ENCODE assay signal across 8 mouse cellular contexts in genomic region chr2:151996229-151997189, GRCm38 (mm10). TPM values are rescaled to one million over a fixed set of nuclear protein-coding genes. Genes with fewer than 3 reads are reported as not detected.
DNase-seq lines count a peak whose midpoint lies in the region; ATAC-seq and TF ChIP-seq lines count a peak whose summit lies in the region.

Slc52a3 (plus strand) TSS chr2:151996511.

- peaks cover 16% of the 10 kb centered on the region; the same call in 1 of the 2 replicates for H3K4me1 ChIP-seq in embryonic facial prominence, embryonic 13.5 days
- H3K4me1 ChIP-seq in heart, adult 2 months (ENCODE audit: control insufficient read depth, insufficient read depth, low read length), result peaks cover 12% of the 10 kb centered on the region
- no peaks in the 10 kb centered on the region for H3K4me1 ChIP-seq in limb, embryonic 14.5 days (ENCODE audit: control insufficient read depth, insufficient read depth, low read length)

- 0 out of 2 replicates have a peak, but pooled peaks have one; percentile 8 for TF ChIP-seq EP300 in heart, adult 2 months (IDR thresholded peaks at IDR 0.05; ENCODE audit: insufficient read depth, low read depth, low read length)

- peak; percentile 79 for DNase-seq in 3134 (ENCODE audit: extremely low read depth, insufficient read length, low spot score)
- peak; percentile 90 to 92 for DNase-seq in adrenal gland, postnatal 36 days
- peak; percentile 87 to 93 for DNase-seq in heart, adult 2 months
- DNase-seq in kidney, adult 9 months, result peak; percentile 95
- DNase-seq in limb, embryonic 14.5 days (ENCODE audit: low spot score), result peak; percentile 76
- peak; percentile 87 to 97 for DNase-seq in spleen, postnatal 4 days (ENCODE audit: low spot score in 2 of 2)

- no peak within 1 kb of the TSS for H3ac ChIP-seq in myocyte (ENCODE audit: control insufficient read depth, insufficient read length)

- H3K4me2 ChIP-seq in embryonic facial prominence, embryonic 13.5 days, result peak within 1 kb of the TSS; percentile 42
- peak within 1 kb of the TSS; percentile 25; the same call in 1 of the 2 replicates for H3K4me2 ChIP-seq in limb, embryonic 14.5 days (replicated peaks; ENCODE audit: low read depth, low read length, severe bottlenecking)
- H3K4me2 ChIP-seq in myocyte (ENCODE audit: low read depth), result peak within 1 kb of the TSS; percentile 52

- H3K36me3 ChIP-seq in embryonic facial prominence, embryonic 13.5 days, result no peaks in the 10 kb centered on the region
- H3K36me3 ChIP-seq in heart, adult 2 months (ENCODE audit: control insufficient read depth, insufficient read depth, low read length), result no peaks in the 10 kb centered on the region
- no peaks in the 10 kb centered on the region for H3K36me3 ChIP-seq in limb, embryonic 14.5 days (ENCODE audit: control insufficient read depth, insufficient read depth, low read length)
- no peaks in the 10 kb centered on the region for H3K36me3 ChIP-seq in myocyte (ENCODE audit: control insufficient read depth, insufficient read depth)

- H3K9ac ChIP-seq in embryonic facial prominence, embryonic 13.5 days, result no peak within 1 kb of the TSS
- H3K9ac ChIP-seq in heart, adult 2 months (ENCODE audit: low read depth, low read length), result no peak within 1 kb of the TSS
- H3K9ac ChIP-seq in limb, embryonic 14.5 days (ENCODE audit: low read depth, low read length, severe bottlenecking), result no peak within 1 kb of the TSS

- H3K27ac ChIP-seq in embryonic facial prominence, embryonic 13.5 days, result no peak within 1 kb of the TSS
- peak within 1 kb of the TSS; percentile 27; the same call in 1 of the 2 replicates for H3K27ac ChIP-seq in heart, adult 2 months
- H3K27ac ChIP-seq in limb, embryonic 14.5 days (replicated peaks; ENCODE audit: low read depth, low read length), result no peak within 1 kb of the TSS

- peak within 1 kb of the TSS; percentile 22 for H3K4me3 ChIP-seq in embryonic facial prominence, embryonic 13.5 days
- H3K4me3 ChIP-seq in heart, adult 2 months, result peak within 1 kb of the TSS; percentile 32
- H3K4me3 ChIP-seq in limb, embryonic 14.5 days (replicated peaks; ENCODE audit: low read length), result peak within 1 kb of the TSS; percentile 19
- no peak within 1 kb of the TSS for H3K4me3 ChIP-seq in myocyte

- WGBS in embryonic facial prominence, embryonic 13.5 days, result 7% methylated on average over 35 of the region's 35 CpGs
- WGBS in heart, adult 2 months, result 12% methylated on average over 35 of the region's 35 CpGs
- WGBS in limb, embryonic 14.5 days, result 8% methylated on average over 35 of the region's 35 CpGs

- no peak for ATAC-seq in embryonic facial prominence, embryonic 13.5 days (ENCODE audit: insufficient number of reproducible peaks, insufficient read depth, low FRiP score, low TSS enrichment, low read depth)
- peak; percentile 49 for ATAC-seq in limb, embryonic 14.5 days (ENCODE audit: low FRiP score, low read depth)

- intact Hi-C loops in heart, adult 2 months (cut with DNase I), result no loop called here

- 0 out of 2 replicates have a peak, but pooled peaks have one; percentile 99 for TF ChIP-seq CTCF in heart, adult 2 months (IDR thresholded peaks at IDR 0.05)

- peaks cover 84% of the 10 kb centered on the region for H3K27me3 ChIP-seq in embryonic facial prominence, embryonic 13.5 days
- H3K27me3 ChIP-seq in heart, adult 2 months (ENCODE audit: control insufficient read depth, insufficient read depth, low read length), result no peaks in the 10 kb centered on the region
- H3K27me3 ChIP-seq in limb, embryonic 14.5 days (ENCODE audit: control insufficient read depth, insufficient read depth, low read length), result peaks cover 40% of the 10 kb centered on the region
- peaks cover 24% of the 10 kb centered on the region for H3K27me3 ChIP-seq in myocyte (ENCODE audit: control insufficient read depth, insufficient read depth, insufficient read length)

- H3K9me3 ChIP-seq in embryonic facial prominence, embryonic 13.5 days, result no peaks in the 10 kb centered on the region
- no peaks in the 10 kb centered on the region for H3K9me3 ChIP-seq in limb, embryonic 14.5 days (ENCODE audit: control insufficient read depth, low read length)

- no peaks in the 10 kb centered on the region for H3K79me2 ChIP-seq in heart, adult 2 months (replicated peaks; ENCODE audit: control insufficient read depth, insufficient read depth, low read length)
- H3K79me2 ChIP-seq in myocyte (ENCODE audit: control insufficient read depth, insufficient read depth), result no peaks in the 10 kb centered on the region

- TF ChIP-seq POLR2A in heart, adult 2 months (IDR thresholded peaks at IDR 0.05; ENCODE audit: insufficient read depth, low read depth, low read length), result no peak
- TF ChIP-seq POLR2A in limb, embryonic 14.5 days (IDR thresholded peaks at IDR 0.05; ENCODE audit: borderline replicate concordance, extremely low read depth, insufficient read depth, insufficient read length), result no peak
- TF ChIP-seq POLR2A in myocyte (IDR thresholded peaks at IDR 0.05; ENCODE audit: insufficient read length, low read depth), result no peak

TF ChIP-seq in myocyte, 11 proteins besides CTCF, POLR2A, EP300 and RAD21:
- TF ChIP-seq MAX (IDR thresholded peaks at IDR 0.05; ENCODE audit: low read depth) (no peak), E2F4 (IDR thresholded peaks at IDR 0.05; ENCODE audit: insufficient read depth) (no peak), TCF12 (IDR thresholded peaks at IDR 0.05; ENCODE audit: insufficient read depth, poor library complexity, severe bottlenecking) (no peak), CEBPB (IDR thresholded peaks at IDR 0.05; ENCODE audit: insufficient read depth, poor library complexity, severe bottlenecking) (no peak), REST (IDR thresholded peaks at IDR 0.05; ENCODE audit: insufficient read depth, insufficient read length) (no peak), SRF (IDR thresholded peaks at IDR 0.05; ENCODE audit: control insufficient read depth, insufficient read length, low read depth) (no peak), MYOG (IDR thresholded peaks at IDR 0.05; ENCODE audit: control insufficient read depth in 1 of 3, insufficient read depth in 1 of 3, insufficient read length in 2 of 3, low read depth in 2 of 3) (no peak), USF1 (IDR thresholded peaks at IDR 0.05; ENCODE audit: low read depth) (no peak), TCF3 (IDR thresholded peaks at IDR 0.05; ENCODE audit: insufficient read length, low read depth) (no peak), MYOD1 (IDR thresholded peaks at IDR 0.05; ENCODE audit: control insufficient read depth in 1 of 3, insufficient read length in 2 of 3, low read depth in 2 of 3) (no peak), POLR2AphosphoS2 (IDR thresholded peaks at IDR 0.05; ENCODE audit: insufficient read length, low read depth) (no peak)

RNA-seq across cellular contexts. Expression of gene Slc52a3, which starts in this region (rescaled TPM):
- 1 to 10 TPM; 2.1 to 3.6 TPM for total RNA-seq in adrenal gland, postnatal 36 days (2021)
- 1.4 and 2.2 TPM in 2 replicates for polyA plus RNA-seq in embryonic facial prominence, embryonic 13.5 days (2015; fragmentation: Nextera tagmentation; extraction: Ambion mirVana)
- 1 to 10 TPM; 1.8 to 3.4 TPM for total RNA-seq in heart, adult 2 months (2021)
- 2.5 and 2.8 TPM in 2 replicates for polyA plus RNA-seq in heart, adult 2 months (2012; rRNA removed)
- polyA plus RNA-seq in limb, embryonic 14.5 days (2012; rRNA removed), result 2.7 TPM in 2 replicates
- polyA plus RNA-seq in limb, embryonic 14.5 days (2014; fragmentation: Nextera tagmentation; extraction: Ambion mirVana), result 3.4 and 3.6 TPM in 2 replicates
- polyA plus RNA-seq in myocyte (2012; fragmentation: generic; extraction: Trizol), result 0.02 TPM
